Mouse (Mus musculus): ENCODE results near the gene Baiap2.

DNA sequence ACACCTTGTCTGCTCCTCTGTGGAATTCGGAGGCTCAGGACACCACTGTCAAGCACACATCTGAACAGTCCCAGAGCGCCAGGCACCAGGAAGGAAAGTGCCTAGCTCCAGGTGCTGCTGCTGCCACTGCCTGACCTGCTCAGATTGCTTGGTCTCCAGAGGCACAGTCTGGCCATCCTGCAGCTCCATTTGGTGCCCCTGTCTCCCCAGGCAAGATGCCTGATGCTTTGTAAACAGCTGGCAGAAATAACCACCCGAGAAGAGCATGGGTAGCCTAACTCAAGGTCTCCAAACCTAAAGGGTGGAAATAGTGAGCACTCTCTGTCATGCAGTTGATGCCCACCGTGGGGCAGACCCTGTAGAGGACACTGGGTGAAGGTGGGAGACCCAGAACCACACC, 28.2 kb upstream of the Baiap2 start:
- TF ChIP-seq TAL1 (IDR thresholded peaks at IDR 0.05; ENCODE audit: low read length) (no peak), GATA1 (IDR thresholded peaks at IDR 0.05; ENCODE audit: low read length) (no peak)
